Comparison of ENCODE assay signal across 13 mouse cellular contexts in the genomic region with DNA sequence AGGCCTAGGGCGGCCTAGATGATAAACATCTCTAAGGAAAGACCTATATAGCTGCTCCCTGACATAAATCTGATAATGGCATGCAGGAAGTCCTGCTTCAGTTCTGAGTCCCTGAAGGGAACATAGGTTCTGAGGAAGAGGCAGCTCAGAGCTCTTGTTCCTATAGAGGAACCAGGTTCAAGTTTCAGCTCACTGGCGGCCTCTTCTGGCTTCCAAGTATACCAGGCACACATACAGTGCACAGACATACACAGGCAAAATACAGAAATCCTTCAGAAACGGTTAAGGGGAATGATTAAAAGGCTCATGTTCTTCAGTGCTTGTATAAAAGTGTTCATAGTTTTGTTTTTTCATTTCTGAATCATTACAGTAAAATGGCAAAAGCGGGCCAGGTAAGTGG. TPM values are rescaled to one million over a fixed set of nuclear protein-coding genes. Genes with fewer than 3 reads are reported as not detected.
DNase-seq lines count a peak whose midpoint lies in the region; ATAC-seq and TF ChIP-seq lines count a peak whose summit lies in the region.
"Had no signal": no experiment of that assay in that cellular context is flagged by ENCODE, and none has a peak within 500 bp of the region (broad histone marks: within the 10 kb centered on the region; RNA-seq: fewer than 3 reads in every experiment).

No protein-coding gene starts in this region.

- H3K27me3 ChIP-seq in hindbrain, postnatal 0 days (ENCODE audit: insufficient read depth, low read length): no peaks in the 10 kb centered on the region
- no peaks in the 10 kb centered on the region for H3K27me3 ChIP-seq in hindbrain, embryonic 13.5 days
- no peaks in the 10 kb centered on the region for H3K27me3 ChIP-seq in midbrain, embryonic 15.5 days (replicated peaks)
- H3K27me3 ChIP-seq: heart, embryonic 15.5 days; midbrain, embryonic 12.5 days had no signal

- 89% methylated on average over 4 of the region's 4 CpGs for WGBS in hindbrain, postnatal 0 days
- WGBS in hindbrain, embryonic 13.5 days: 92% methylated on average over 4 of the region's 4 CpGs
- WGBS in midbrain, embryonic 15.5 days: 92% methylated on average over 4 of the region's 4 CpGs

- no peaks in the 10 kb centered on the region for H3K9me3 ChIP-seq in hindbrain, postnatal 0 days (ENCODE audit: low read length)
- no peaks in the 10 kb centered on the region for H3K9me3 ChIP-seq in hindbrain, embryonic 13.5 days
- H3K9me3 ChIP-seq in midbrain, embryonic 15.5 days: no peaks in the 10 kb centered on the region
- H3K9me3 ChIP-seq: midbrain, embryonic 12.5 days had no signal

- H3K36me3 ChIP-seq in hindbrain, postnatal 0 days (ENCODE audit: insufficient read depth, low read length): no peaks in the 10 kb centered on the region
- H3K36me3 ChIP-seq in hindbrain, embryonic 13.5 days: peaks cover 15% of the 10 kb centered on the region
- 0 out of 2 replicates have a peak, but pooled peaks cover 4% of the 10 kb centered on the region for H3K36me3 ChIP-seq in midbrain, embryonic 15.5 days (replicated peaks)

- TF ChIP-seq CTCF in hindbrain, postnatal 0 days (IDR thresholded peaks at IDR 0.05; ENCODE audit: low read depth): no peak

- DNase-seq in hindbrain, postnatal 0 days (ENCODE audit: low spot score): peak; percentile 34
- DNase-seq in spleen, postnatal 10 days (ENCODE audit: low spot score in 2 of 2): peak; percentile 34 to 71
- no peak for DNase-seq in spleen, postnatal 4 days (ENCODE audit: low spot score in 2 of 2)
- no peak for DNase-seq in MN1 (ENCODE audit: low spot score)
- no peak for DNase-seq in cerebellum, adult 18-20 months
- DNase-seq: cerebellum, adult 11-12 months; kidney, postnatal 14 days had no signal

- H3K4me2 ChIP-seq in hindbrain, postnatal 0 days (ENCODE audit: low read depth, low read length): no peak overlapping the region
- no peak overlapping the region for H3K4me2 ChIP-seq in hindbrain, embryonic 13.5 days
- no peak overlapping the region for H3K4me2 ChIP-seq in midbrain, embryonic 15.5 days
- H3K4me2 ChIP-seq: heart, embryonic 15.5 days; midbrain, embryonic 12.5 days had no signal

- no peaks in the 10 kb centered on the region for H3K4me1 ChIP-seq in hindbrain, postnatal 0 days (ENCODE audit: insufficient read depth, low read length)
- H3K4me1 ChIP-seq in hindbrain, embryonic 13.5 days (replicated peaks): peaks cover 3% of the 10 kb centered on the region; the same call in 1 of the 2 replicates
- H3K4me1 ChIP-seq in midbrain, embryonic 15.5 days: peaks cover 2% of the 10 kb centered on the region; the same call in 1 of the 2 replicates
- H3K4me1 ChIP-seq: forebrain, embryonic 10.5 days; midbrain, embryonic 12.5 days had no signal

- no peak overlapping the region for H3K4me3 ChIP-seq in hindbrain, postnatal 0 days (ENCODE audit: low read length)
- H3K4me3 ChIP-seq in hindbrain, embryonic 13.5 days: no peak overlapping the region
- H3K4me3 ChIP-seq in midbrain, embryonic 15.5 days: no peak overlapping the region
- H3K4me3 ChIP-seq: forebrain, embryonic 10.5 days; heart, embryonic 15.5 days; midbrain, embryonic 12.5 days had no signal

- no peak overlapping the region for H3K9ac ChIP-seq in hindbrain, postnatal 0 days (replicated peaks; ENCODE audit: low read length)
- no peak overlapping the region for H3K9ac ChIP-seq in hindbrain, embryonic 13.5 days
- no peak overlapping the region for H3K9ac ChIP-seq in midbrain, embryonic 15.5 days
- H3K9ac ChIP-seq: heart, embryonic 15.5 days; midbrain, embryonic 12.5 days had no signal

- no peak for ATAC-seq in hindbrain, postnatal 0 days
- no peak for ATAC-seq in hindbrain, embryonic 13.5 days (ENCODE audit: low FRiP score)
- ATAC-seq in erythroblast, adult 5-6 weeks (replicated peaks; ENCODE audit: low FRiP score, poor library complexity, severe bottlenecking): peak; percentile 72
- no peak for ATAC-seq in midbrain, embryonic 15.5 days (replicated peaks)

- H3K27ac ChIP-seq in hindbrain, postnatal 0 days: no peak overlapping the region
- no peak overlapping the region for H3K27ac ChIP-seq in hindbrain, embryonic 13.5 days
- no peak overlapping the region for H3K27ac ChIP-seq in midbrain, embryonic 15.5 days
- H3K27ac ChIP-seq: forebrain, embryonic 10.5 days; heart, embryonic 15.5 days; midbrain, embryonic 12.5 days had no signal

RNA-seq across cellular contexts. Expression of a gene that starts 17.6 kb away (rescaled TPM):
- 8.1 and 11.6 TPM in 2 replicates for total RNA-seq in hindbrain, postnatal 0 days (2014; rRNA removed)
- polyA plus RNA-seq in hindbrain, postnatal 0 days (2015; fragmentation: Nextera tagmentation; extraction: Ambion mirVana): 9.7 and 10.3 TPM in 2 replicates
- 26.6 TPM in 2 replicates for polyA plus RNA-seq in hindbrain, embryonic 13.5 days (2015; fragmentation: Nextera tagmentation; extraction: Ambion mirVana)
- total RNA-seq in erythroblast, adult 5-6 weeks (2015; ENCODE audit: low replicate concordance): 227 and 257 TPM in 2 replicates
- 281 and 320 TPM in 2 replicates for total RNA-seq in erythroblast, adult 5-6 weeks (2017; ENCODE audit: low replicate concordance)
- 25.8 and 30.8 TPM in 2 replicates for polyA plus RNA-seq in midbrain, embryonic 15.5 days (2015; fragmentation: Nextera tagmentation; extraction: Ambion mirVana)

RNA-seq across cellular contexts. Expression of a gene that starts 25.9 kb away (rescaled TPM):
- 0.32 and 0.37 TPM in 2 replicates for total RNA-seq in hindbrain, postnatal 0 days (2014; rRNA removed)
- polyA plus RNA-seq in hindbrain, postnatal 0 days (2015; fragmentation: Nextera tagmentation; extraction: Ambion mirVana): 0.41 and 1.00 TPM in 2 replicates
- 0.78 and 1.5 TPM in 2 replicates for polyA plus RNA-seq in hindbrain, embryonic 13.5 days (2015; fragmentation: Nextera tagmentation; extraction: Ambion mirVana)
- total RNA-seq in erythroblast, adult 5-6 weeks (2015; ENCODE audit: low replicate concordance): 1.5 and 3.1 TPM in 2 replicates
- 2.4 and 3.6 TPM in 2 replicates for total RNA-seq in erythroblast, adult 5-6 weeks (2017; ENCODE audit: low replicate concordance)
- 0.77 and 0.88 TPM in 2 replicates for polyA plus RNA-seq in midbrain, embryonic 15.5 days (2015; fragmentation: Nextera tagmentation; extraction: Ambion mirVana)

Comparison
In these comparisons a context has a peak if more than half of its experiments do, and no peak if none do; other contexts are left out.
1. DNase-seq: peak in hindbrain, postnatal 0 days (single experiment) and spleen, postnatal 10 days (2 of 2); none in spleen, postnatal 4 days (0 of 2), MN1 (single experiment) and cerebellum, adult 18-20 months (0 of 2).